Mouse (Mus musculus): ENCODE data around the gene Oxsr1.
"Not testable (repeated sequence)": the region's sequence is repeated elsewhere in the genome, so short reads cannot be mapped to it uniquely, and the experiment has no call there.

The Oxsr1 gene

DNA sequence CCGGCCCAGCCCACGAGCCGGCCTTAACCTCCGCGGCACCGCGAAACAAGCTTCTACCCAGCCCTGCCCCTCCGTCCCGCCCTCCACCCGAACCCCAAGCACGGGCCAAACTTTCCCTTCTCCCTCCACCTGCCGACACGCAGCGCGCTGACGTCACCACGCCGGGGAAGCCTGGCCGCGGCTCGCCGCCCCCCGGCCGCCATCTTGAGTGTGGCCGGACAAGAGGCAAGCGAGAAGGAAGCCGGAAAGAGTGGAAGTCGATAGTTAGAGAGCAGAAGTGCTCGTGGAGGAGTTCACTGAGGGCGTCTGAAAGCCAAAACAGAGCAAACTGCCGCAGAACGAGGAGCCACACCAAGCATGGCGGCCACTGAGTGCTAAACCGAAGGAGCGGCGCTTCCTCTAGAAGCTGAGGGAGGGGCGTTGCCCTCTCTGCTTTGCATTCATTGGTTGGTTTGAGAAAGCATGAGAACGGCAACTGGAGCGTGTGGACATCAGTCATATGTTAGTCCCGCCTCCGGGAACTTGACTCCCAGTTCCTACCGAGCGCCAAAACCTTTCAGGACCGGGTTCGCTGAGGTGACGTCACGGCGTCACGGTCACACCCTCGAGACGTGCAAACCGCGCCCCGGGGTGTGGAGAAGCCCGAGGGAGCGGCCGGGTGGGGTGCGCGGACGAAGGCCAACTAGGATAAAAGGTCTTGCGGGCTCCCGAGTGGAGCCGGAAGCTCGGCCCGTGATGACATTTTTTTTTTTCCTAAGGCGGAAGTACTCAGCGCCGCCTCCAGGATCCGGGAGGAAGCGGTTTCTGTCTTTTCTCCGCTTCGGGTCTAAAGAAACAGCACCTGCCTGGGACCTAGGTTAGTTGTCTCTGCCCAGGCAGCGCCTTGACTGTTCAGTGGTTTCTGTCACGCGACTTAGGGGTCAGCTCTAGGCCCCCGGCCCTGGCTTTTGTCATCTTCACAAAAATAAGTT is at the start of gene Oxsr1:
Gene Oxsr1, minus strand, starts transcription at position 139 of the 971 bp plus-strand sequence.
- DNase-seq, result peak; percentile 100

- DNase-seq, result no peak
Measured at GRCm38 (mm10) chr9:119371251-119371650, 49.0 kb upstream of the Oxsr1 start.

- not testable (repeated sequence) for DNase-seq
Measured at GRCm38 (mm10) chr9:119370770-119371169, 48.5 kb upstream of the Oxsr1 start.

DNA sequence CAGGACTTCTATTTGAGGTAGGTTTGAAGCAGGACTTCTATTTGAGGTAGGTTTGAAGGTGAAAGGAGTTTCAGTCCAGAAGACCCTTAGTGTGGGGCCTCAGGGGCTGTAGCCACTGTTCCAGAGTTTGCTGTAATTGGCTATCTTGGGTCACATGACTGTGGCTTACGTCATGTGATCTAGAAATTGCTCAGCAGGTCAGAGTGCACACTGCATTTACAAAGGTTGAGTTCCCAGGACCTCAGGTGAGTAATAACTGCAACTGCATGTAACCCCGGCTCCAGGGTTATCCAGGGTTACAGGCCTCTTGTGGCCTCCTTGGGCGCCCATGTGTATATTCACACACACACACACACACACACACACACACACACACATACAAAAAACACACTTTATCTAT is 46.1 kb upstream of the Oxsr1 start:
- peak; percentile 60 for DNase-seq

DNA sequence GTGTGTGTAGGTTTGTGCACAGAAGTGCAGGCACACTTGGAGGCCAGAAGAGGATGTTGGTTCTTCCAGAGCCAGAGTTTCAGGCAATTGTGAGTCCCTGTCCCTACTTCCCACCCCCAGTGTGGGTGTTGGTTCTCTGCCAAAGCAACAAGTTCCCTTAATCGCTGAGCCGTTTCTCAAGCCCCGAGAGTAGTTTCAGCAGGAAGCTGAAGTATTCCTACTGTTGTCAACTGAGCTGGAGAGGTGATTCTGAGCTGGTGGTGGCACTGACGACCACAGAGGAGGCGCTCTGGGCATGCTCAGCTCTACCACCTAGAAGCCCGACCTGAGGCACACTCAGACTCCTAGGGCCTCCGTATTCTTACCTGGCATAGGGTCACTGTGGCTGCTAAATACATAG is 43.1 kb upstream of the Oxsr1 start, which contains the start of gene Slc22a14:
Gene Slc22a14, minus strand, starts transcription at position 270 of the 400 bp plus-strand sequence.
- no peak for DNase-seq

- DNase-seq, result no peak
Measured at GRCm38 (mm10) chr9:119363229-119363628, 41.0 kb upstream of the Oxsr1 start.

DNA sequence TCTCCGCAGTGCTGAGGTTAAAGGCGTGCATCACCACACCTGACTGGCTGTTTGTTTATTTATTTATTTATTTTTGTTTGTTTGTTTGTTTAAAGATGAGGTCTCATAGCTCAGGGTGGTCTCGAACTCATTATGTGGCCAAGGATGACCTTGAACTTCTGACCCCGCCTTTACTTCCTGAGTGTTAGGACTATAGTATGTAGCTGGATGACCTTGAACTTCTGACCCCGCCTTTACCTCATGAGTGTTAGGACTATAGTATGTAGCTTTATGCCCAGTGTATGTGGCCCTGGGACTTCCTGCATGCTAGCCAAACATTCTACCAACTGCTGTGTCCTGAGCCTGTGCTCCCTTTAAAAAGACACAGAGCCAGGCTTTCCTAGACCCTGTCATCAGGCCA is 39.2 kb upstream of the Oxsr1 start:
- DNase-seq, result no peak

- DNase-seq, result peak; percentile 84
Measured at GRCm38 (mm10) chr9:119358058-119358429, 35.8 kb upstream of the Oxsr1 start.

- DNase-seq, result peak; percentile 93
Measured at GRCm38 (mm10) chr9:119357331-119358057, 35.3 kb upstream of the Oxsr1 start, which contains the start of gene Xylb. TSS of gene Xylb (plus strand) at chr9:119357381.

- no peak for DNase-seq
Measured at GRCm38 (mm10) chr9:119355943-119356342, 33.7 kb upstream of the Oxsr1 start.

GRCm38 (mm10) chr9:119353926-119354325 is 31.7 kb upstream of the Oxsr1 start:
- peak; percentile 79 for DNase-seq

- DNase-seq, result peak; percentile 76
Measured at GRCm38 (mm10) chr9:119352060-119352459, 29.8 kb upstream of the Oxsr1 start.

DNA sequence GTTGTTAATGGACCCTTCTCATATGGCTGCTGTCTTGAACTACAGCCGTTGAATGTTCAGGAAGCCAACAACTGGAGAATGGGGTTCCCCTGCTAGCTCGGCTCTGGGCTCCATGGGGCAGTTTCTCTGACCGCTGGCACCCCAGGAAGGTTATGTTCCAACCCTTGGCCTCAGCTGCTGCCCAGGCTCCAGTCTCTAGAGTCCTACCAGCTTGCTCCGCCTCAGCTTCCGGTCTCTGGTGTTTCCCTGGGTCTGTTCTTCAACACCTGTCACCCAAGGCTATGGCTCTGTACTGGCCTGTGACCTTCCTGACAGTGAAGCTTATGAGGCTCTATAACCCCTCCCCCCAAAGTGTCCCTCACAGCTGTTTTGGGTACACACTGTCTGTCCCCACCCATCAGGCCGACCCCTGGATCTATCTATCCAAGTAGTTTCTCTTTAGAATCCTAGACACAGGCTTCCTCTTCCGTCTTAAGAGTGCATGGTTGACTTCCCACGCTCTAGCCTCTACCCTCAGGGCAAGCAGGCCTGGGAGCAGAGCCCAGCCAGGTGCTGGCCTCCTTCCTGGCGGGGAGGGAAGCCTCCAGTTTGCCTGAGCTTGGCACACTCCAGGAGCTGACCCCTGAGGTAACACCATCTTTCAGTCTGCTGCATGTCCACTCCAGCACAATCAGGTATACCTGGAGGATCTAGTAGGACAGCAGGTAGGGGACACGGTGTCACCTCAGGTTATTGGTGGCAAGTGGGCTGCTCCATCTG is 28.9 kb upstream of the Oxsr1 start:
- peak; percentile 77 for DNase-seq

DNA sequence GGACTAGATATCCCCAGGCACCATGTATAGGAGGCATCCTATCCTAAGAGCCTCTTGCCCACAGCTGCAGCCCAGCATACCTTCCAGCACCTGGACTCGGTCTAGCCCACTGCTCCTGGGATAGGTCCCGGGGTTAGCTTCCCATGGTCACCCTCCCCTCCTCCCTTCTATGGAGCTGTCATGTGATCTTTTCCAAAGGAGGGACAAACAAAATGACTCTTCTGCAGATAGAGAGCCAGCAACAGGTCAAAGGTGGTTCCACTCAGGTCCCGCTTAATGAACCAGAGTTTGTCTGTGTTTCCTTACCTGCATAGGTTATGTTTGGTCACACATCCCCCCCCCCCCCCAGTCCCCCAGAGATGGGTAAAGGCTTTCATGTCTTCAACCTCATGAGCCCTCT is 28.3 kb upstream of the Oxsr1 start:
- DNase-seq, result peak; percentile 63

GRCm38 (mm10) chr9:119346376-119346775 is 24.1 kb upstream of the Oxsr1 start:
- no peak for DNase-seq

DNA sequence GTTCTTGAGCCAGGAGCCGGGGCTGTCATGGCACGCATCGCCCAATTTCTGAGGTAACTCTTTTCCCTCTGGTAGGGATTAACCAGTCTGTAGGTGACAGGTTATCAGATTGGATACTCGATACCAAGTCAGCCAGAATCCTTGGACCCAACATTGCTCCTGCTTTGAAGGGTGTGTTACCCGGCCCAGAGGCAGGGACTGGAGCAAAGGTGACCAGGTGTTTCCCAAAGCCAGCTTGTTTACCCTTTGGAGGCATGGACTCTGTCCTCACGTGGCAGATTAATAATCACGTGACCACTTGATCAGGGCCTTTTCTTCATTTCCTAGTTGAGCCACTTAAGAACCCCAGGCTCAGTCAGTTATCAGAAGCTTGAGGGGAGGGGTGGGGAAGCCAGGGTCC is 20.5 kb upstream of the Oxsr1 start:
- DNase-seq, result peak; percentile 66

GRCm38 (mm10) chr9:119340909-119341816 is 18.9 kb upstream of the Oxsr1 start, which contains the start of gene Myd88:
TSS of gene Myd88 (minus strand) at chr9:119341411.
- peak; percentile 99 for DNase-seq

- DNase-seq, result no peak
Measured at GRCm38 (mm10) chr9:119340212-119340580, 18.0 kb upstream of the Oxsr1 start.

GRCm38 (mm10) chr9:119339558-119340211 is 17.5 kb upstream of the Oxsr1 start, which contains the start of gene Acaa1a:
TSS of gene Acaa1a (plus strand) at chr9:119339676.
- peak; percentile 81 for DNase-seq

GRCm38 (mm10) chr9:119339106-119339505 is 16.9 kb upstream of the Oxsr1 start:
- no peak for DNase-seq

GRCm38 (mm10) chr9:119338350-119338749 is 16.1 kb upstream of the Oxsr1 start:
- DNase-seq, result no peak
